Mouse (Mus musculus): ENCODE data around the gene Tmem129.

The Tmem129 gene

GRCm38 (mm10) chr5:33637606-33638350 lies 20.4 kb downstream of the Tmem129 start:
- DNase-seq = no peak

GRCm38 (mm10) chr5:33635361-33635760 lies 22.9 kb downstream of the Tmem129 start:
- DNase-seq = no peak

- DNase-seq = no peak
Measured at GRCm38 (mm10) chr5:33632526-33632925, 25.7 kb downstream of the Tmem129 start.

GRCm38 (mm10) chr5:33630615-33631014 lies 27.6 kb downstream of the Tmem129 start:
- DNase-seq = no peak

GRCm38 (mm10) chr5:33630061-33630460 lies 28.2 kb downstream of the Tmem129 start:
- DNase-seq = peak; percentile 40 to 54

GRCm38 (mm10) chr5:33629301-33629987 lies 28.8 kb downstream of the Tmem129 start, which contains the start of the genes Fam53a and Gm9903:
TSS of gene Fam53a (minus strand) at chr5:33629635.
TSS of gene Gm9903 (plus strand) at chr5:33629925.
- DNase-seq = peak; percentile 100

GRCm38 (mm10) chr5:33628820-33629300 lies 29.4 kb downstream of the Tmem129 start:
- peak; percentile 59 to 74 for DNase-seq

- no peak for DNase-seq
Measured at GRCm38 (mm10) chr5:33627968-33628367, 30.2 kb downstream of the Tmem129 start.

- no peak for DNase-seq
Measured at GRCm38 (mm10) chr5:33623766-33624165, 34.5 kb downstream of the Tmem129 start.

GRCm38 (mm10) chr5:33622671-33623070 lies 35.5 kb downstream of the Tmem129 start:
- DNase-seq = no peak

GRCm38 (mm10) chr5:33614391-33614790 lies 43.8 kb downstream of the Tmem129 start:
- DNase-seq = no peak

GRCm38 (mm10) chr5:33611795-33612194 lies 46.4 kb downstream of the Tmem129 start:
- DNase-seq = no peak

- DNase-seq = no peak
Measured at GRCm38 (mm10) chr5:33609226-33609625, 49.0 kb downstream of the Tmem129 start.

- no peak for DNase-seq
Measured at GRCm38 (mm10) chr5:33607434-33607833, 50.8 kb downstream of the Tmem129 start.

GRCm38 (mm10) chr5:33606631-33607030 lies 51.6 kb downstream of the Tmem129 start:
- DNase-seq = no peak

- DNase-seq = no peak
Measured at GRCm38 (mm10) chr5:33605314-33605713, 52.9 kb downstream of the Tmem129 start.
